Mouse (Mus musculus) thymus, adult 2 months (tissue): ENCODE measurements around the gene Tfr2. TPM values are rescaled to one million over a fixed set of nuclear protein-coding genes. Genes with fewer than 3 reads are reported as not detected.
A peak's percentile ranks its signal among the peaks of the same experiment; 100 is the strongest.

Experiments
- DNase-seq: peaks from one replicate; pipeline ENCODE4 v3.0.0; 2021
- H3K27ac ChIP-seq: fragments of 200-500 bp; 2 replicates; pipeline ENCODE4 v1.5.1; 2012; ENCODE audit warnings: low read length, control low read depth; ENCODE audit not compliant: control insufficient read depth, insufficient read depth
- H3K27me3 ChIP-seq: fragments of 200-500 bp; 2 replicates; pipeline ENCODE4 v1.6.1; 2012; ENCODE audit warnings: mild to moderate bottlenecking, low read length, moderate library complexity, mixed read lengths; ENCODE audit not compliant: control insufficient read depth, insufficient read depth
- H3K36me3 ChIP-seq: fragments of 200-500 bp; 2 replicates; pipeline ENCODE4 v1.6.1; 2012; ENCODE audit warnings: mild to moderate bottlenecking, low read length, moderate library complexity; ENCODE audit not compliant: control insufficient read depth, insufficient read depth
- H3K4me1 ChIP-seq: fragments of 200-500 bp; replicated peaks from 2 replicates; pipeline ENCODE4 v1.6.1; 2012; ENCODE audit warnings: low read length; ENCODE audit not compliant: control insufficient read depth, insufficient read depth
- H3K4me3 ChIP-seq: fragments of 200-500 bp; 2 replicates; pipeline ENCODE4 v1.5.1; 2012; ENCODE audit warnings: mild to moderate bottlenecking, low read length, control low read depth, moderate library complexity; ENCODE audit not compliant: control insufficient read depth, insufficient read depth
- CTCF ChIP-seq: fragments of 200-500 bp; IDR thresholded peaks from 2 replicates; pipeline ENCODE4 v1.5.1; 2012; ENCODE audit warnings: mild to moderate bottlenecking, control low read depth, low read length, moderate library complexity, borderline replicate concordance; ENCODE audit not compliant: control insufficient read depth, poor library complexity, insufficient read depth; ENCODE audit errors: extremely low read depth
- POLR2A ChIP-seq: fragments of 200-500 bp; IDR thresholded peaks from 2 replicates; pipeline ENCODE4 v1.6.1; 2012; ENCODE audit warnings: mild to moderate bottlenecking, low read length, control low read depth, moderate library complexity; ENCODE audit not compliant: control insufficient read depth, poor library complexity, insufficient read depth; ENCODE audit errors: extremely low read depth
- WGBS: fragments of 180-500 bp; shearing (Covaris S2); methylation state at CpG from one replicate; pipeline ENCODE4 v1.1.7; 2018; 5-methylcytosine and 5-hydroxymethylcytosine counted together
- polyA plus RNA-seq: library from polyadenylated mRNA; depleted of rRNA; stranded (reverse); fragments of >200 nt; gene quantifications from 2 replicates; pipeline ENCODE4 v1.2.3, GENCODE M21; 2012

Gene Tfr2
- polyA plus RNA-seq, 1 experiment: 0.49 TPM

- WGBS: 15% methylated on average over 46 of the region's 46 CpGs
- TF ChIP-seq POLR2A (no peak), CTCF (no peak)
- no peak for DNase-seq
- Histone ChIP-seq H3K36me3 (peaks cover 32% of the 10 kb centered on the region), H3K27me3 (no peaks in the 10 kb centered on the region), H3K4me1 (peaks cover 10% of the 10 kb centered on the region), H3K27ac (no peak overlapping the region), H3K4me3 (peak overlapping the region; percentile 94)
These were observed 38.8 kb upstream of the Tfr2 start for GRCm38 (mm10) chr5:137530588-137531413.

- under 1% methylated on average over 51 of the region's 51 CpGs for WGBS
- H3K27ac ChIP-seq: peak overlapping the region; percentile 80
- peak overlapping the region; percentile 94 for H3K4me3 ChIP-seq
- no peak for TF ChIP-seq CTCF
- no peak for TF ChIP-seq POLR2A
- H3K4me1 ChIP-seq: peaks cover 10% of the 10 kb centered on the region
- H3K36me3 ChIP-seq: peaks cover 31% of the 10 kb centered on the region
- peak; percentile 59 for DNase-seq
- no peaks in the 10 kb centered on the region for H3K27me3 ChIP-seq
These were observed 38.1 kb upstream of the Tfr2 start for GRCm38 (mm10) chr5:137531414-137532130.

- TF ChIP-seq CTCF (peak; percentile 38; the same call in 1 of the 2 replicates), POLR2A (no peak)
- Histone ChIP-seq H3K36me3 (peaks cover 31% of the 10 kb centered on the region), H3K4me1 (peaks cover 10% of the 10 kb centered on the region), H3K27ac (peak overlapping the region; percentile 80), H3K4me3 (peak overlapping the region; percentile 94), H3K27me3 (no peaks in the 10 kb centered on the region)
- under 1% methylated on average over 19 of the region's 19 CpGs for WGBS
- no peak for DNase-seq
These were observed 37.4 kb upstream of the Tfr2 start for GRCm38 (mm10) chr5:137532131-137532807.

GRCm38 (mm10) chr5:137532808-137533116 is 36.9 kb upstream of the Tfr2 start:
- Histone ChIP-seq H3K36me3 (peaks cover 26% of the 10 kb centered on the region), H3K4me1 (peaks cover 10% of the 10 kb centered on the region), H3K27ac (peak overlapping the region; percentile 80), H3K27me3 (no peaks in the 10 kb centered on the region), H3K4me3 (peak overlapping the region; percentile 94)
- TF ChIP-seq CTCF (no peak), POLR2A (no peak)
- DNase-seq: no peak
- WGBS: under 1% methylated on average over 12 of the region's 12 CpGs

- no peaks in the 10 kb centered on the region for H3K27me3 ChIP-seq
- peaks cover 10% of the 10 kb centered on the region for H3K4me1 ChIP-seq
- peak within 1 kb of the TSS; percentile 94 for H3K4me3 ChIP-seq
- peak; percentile 97 for DNase-seq
- H3K36me3 ChIP-seq: peaks cover 21% of the 10 kb centered on the region
- WGBS: under 1% methylated on average over 40 of the region's 40 CpGs
- 0 out of 2 replicates have a peak, but pooled peaks have one; percentile 33 for TF ChIP-seq CTCF
- peak; percentile 78 for TF ChIP-seq POLR2A
- peak within 1 kb of the TSS; percentile 80 for H3K27ac ChIP-seq
These were observed 36.4 kb upstream of the Tfr2 start, which contains the start of the genes Epo and Gnb2 for GRCm38 (mm10) chr5:137533117-137533827. Epo (minus strand) TSS chr5:137533242. Gnb2 (minus strand) TSS chr5:137533510.

GRCm38 (mm10) chr5:137534762-137535161 is 34.9 kb upstream of the Tfr2 start:
- WGBS: 54% methylated on average over 3 of the region's 3 CpGs
- no peaks in the 10 kb centered on the region for H3K27me3 ChIP-seq
- no peak overlapping the region for H3K4me3 ChIP-seq
- H3K4me1 ChIP-seq: peaks cover 16% of the 10 kb centered on the region
- DNase-seq: no peak
- TF ChIP-seq POLR2A (no peak), CTCF (no peak)
- peaks cover 7% of the 10 kb centered on the region; the same call in 1 of the 2 replicates for H3K36me3 ChIP-seq
- no peak overlapping the region for H3K27ac ChIP-seq
